Mouse (Mus musculus): Measurements from ENCODE around the gene 4930435E12Rik.

- TF ChIP-seq ZC3H11A (IDR thresholded peaks at IDR 0.05; ENCODE audit: borderline replicate concordance, low read depth, low read length): no peak
- no peak for TF ChIP-seq ZNF384 (IDR thresholded peaks at IDR 0.05; ENCODE audit: low read depth, low read length)
- TF ChIP-seq CHD2 (IDR thresholded peaks at IDR 0.05; ENCODE audit: low read depth, low read length): no peak
- no peak for TF ChIP-seq MAFK (IDR thresholded peaks at IDR 0.05; ENCODE audit: insufficient read depth, low read depth, low read length)
Observed at GRCm38 (mm10) chr16:38793120-38793519, 35.4 kb downstream of the 4930435E12Rik start.

Measured in ES-E14 (cell line).